Mouse (Mus musculus) kidney, adult 2 months (tissue): ENCODE measurements at regions not wholly inside any gene's neighbourhood (a gene's known extent, or its start where the extent isn't known, plus 50 kb on each side); places are given as distances from the start of the nearest gene placed in this dataset.
A peak's percentile ranks its signal among the peaks of the same experiment; 100 is the strongest.
"Not testable (repeated sequence)": the region's sequence is repeated elsewhere in the genome, so short reads cannot be mapped to it uniquely, and the experiment has no call there.

Experiments
- DNase-seq: peaks from one replicate; pipeline ENCODE4 v3.0.0; 2021
- H3K27ac ChIP-seq: fragments of 200-500 bp; 2 replicates; pipeline ENCODE4 v1.5.1; 2012; ENCODE audit warnings: low read depth, low read length, control low read depth, inconsistent platforms; ENCODE audit not compliant: insufficient read depth
- H3K27me3 ChIP-seq: fragments of 200-500 bp; replicated peaks from 2 replicates; pipeline ENCODE4 v1.6.1; 2012; ENCODE audit warnings: mild to moderate bottlenecking, moderate library complexity, low read length, inconsistent platforms; ENCODE audit not compliant: control insufficient read depth, insufficient read depth
- H3K36me3 ChIP-seq: fragments of 200-500 bp; 2 replicates; pipeline ENCODE4 v1.6.1; 2012; ENCODE audit warnings: mild to moderate bottlenecking, moderate library complexity, low read length, inconsistent platforms; ENCODE audit not compliant: control insufficient read depth, insufficient read depth
- H3K4me1 ChIP-seq: fragments of 200-500 bp; 2 replicates; pipeline ENCODE4 v1.6.1; 2011; ENCODE audit warnings: low read length; ENCODE audit not compliant: control insufficient read depth, insufficient read depth
- H3K4me3 ChIP-seq: fragments of 200-500 bp; 2 replicates; pipeline ENCODE4 v1.5.1; 2011; ENCODE audit warnings: mild to moderate bottlenecking, low read depth, low read length, control low read depth; ENCODE audit not compliant: insufficient read depth
- CTCF ChIP-seq: fragments of 200-500 bp; conservative IDR thresholded peaks from 2 replicates; pipeline ENCODE4 v1.5.1; 2011; ENCODE audit warnings: low read depth, mild to moderate bottlenecking, control low read depth, low read length, moderate library complexity, mixed read lengths; ENCODE audit not compliant: insufficient read depth, insufficient read length
- POLR2A ChIP-seq: fragments of 200-500 bp; IDR thresholded peaks from one replicate; pipeline ENCODE4 v1.6.1; 2011; ENCODE audit warnings: low read depth, low read length, control low read depth
- WGBS: fragments of 180-500 bp; shearing (Covaris S2); methylation state at CpG from one replicate; pipeline ENCODE4 v1.1.7; 2018; 5-methylcytosine and 5-hydroxymethylcytosine counted together

- DNase-seq: peak; percentile 35
- H3K27ac ChIP-seq: no peak overlapping the region
- no peaks in the 10 kb centered on the region for H3K27me3 ChIP-seq
- no peak overlapping the region for H3K4me3 ChIP-seq
- no peaks in the 10 kb centered on the region for H3K4me1 ChIP-seq
- 49% methylated on average over 2 of the region's 2 CpGs for WGBS
- no peaks in the 10 kb centered on the region for H3K36me3 ChIP-seq
- no peak for TF ChIP-seq CTCF
- TF ChIP-seq POLR2A: no peak
Measured at GRCm38 (mm10) chr3:106320061-106320460, 85.9 kb downstream of the Chil6 start.

GRCm38 (mm10) chr3:106316974-106317373, 89.0 kb downstream of the Chil6 start:
- Histone ChIP-seq H3K4me3 (no peak overlapping the region), H3K4me1 (no peaks in the 10 kb centered on the region), H3K27me3 (no peaks in the 10 kb centered on the region), H3K36me3 (no peaks in the 10 kb centered on the region), H3K27ac (no peak overlapping the region)
- 73% methylated on average over 1 of the region's 1 CpGs for WGBS
- no peak for TF ChIP-seq POLR2A
- TF ChIP-seq CTCF: no peak
- DNase-seq: no peak

DNA sequence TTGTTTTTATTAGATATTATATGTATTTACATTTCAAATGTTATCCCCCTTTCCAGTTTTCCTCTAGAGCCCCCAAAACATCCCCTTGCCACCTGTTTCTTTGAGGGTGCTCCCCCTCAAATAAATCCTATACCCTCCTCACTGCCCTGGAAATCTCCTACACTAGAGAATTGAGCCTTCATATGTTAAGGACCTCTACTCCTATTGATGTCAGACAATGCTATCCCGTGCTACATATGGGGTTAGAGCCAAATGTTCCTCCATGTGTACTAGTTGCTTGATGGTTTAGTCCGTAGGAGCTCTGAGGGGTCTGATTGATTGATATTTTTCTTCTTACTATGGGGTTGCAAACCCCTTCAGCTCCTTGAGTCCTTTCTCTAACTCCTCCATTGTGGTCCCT, 73.6 kb upstream of the Chil4 start:
- Histone ChIP-seq H3K27ac (no peak overlapping the region), H3K36me3 (no peaks in the 10 kb centered on the region)
- 68% methylated on average over 2 of the region's 2 CpGs for WGBS

DNA sequence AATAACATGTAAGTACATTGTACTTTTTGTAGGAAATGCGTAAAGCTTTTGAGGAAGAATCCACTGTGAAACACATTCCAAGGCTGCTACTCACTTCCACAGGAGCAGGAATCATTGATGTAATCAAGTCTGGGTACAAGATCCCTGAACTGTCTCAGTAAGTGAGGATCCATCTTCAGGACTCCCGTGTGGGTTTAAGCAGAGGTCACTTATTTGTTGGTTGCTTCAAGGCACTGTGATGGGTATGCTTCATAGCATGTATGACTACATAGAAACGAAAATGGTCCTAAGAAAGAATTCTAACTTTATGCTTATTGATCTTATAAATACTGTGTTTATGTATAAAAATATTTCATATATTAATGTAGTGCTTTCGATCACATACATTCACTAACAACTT, 72.6 kb upstream of the Chil4 start:
- H3K27me3 ChIP-seq: peaks cover 2% of the 10 kb centered on the region; the same call in 1 of the 2 replicates
- TF ChIP-seq CTCF (no peak), POLR2A (no peak)
- no peak overlapping the region for H3K27ac ChIP-seq
- no peaks in the 10 kb centered on the region for H3K4me1 ChIP-seq
- no peak for DNase-seq
- H3K4me3 ChIP-seq: no peak overlapping the region
- 85% methylated on average over 4 of the region's 4 CpGs for WGBS
- no peaks in the 10 kb centered on the region for H3K36me3 ChIP-seq

More for the DNA sequence above, 73.6 kb upstream of the Chil4 start:
- H3K4me1 ChIP-seq: no peaks in the 10 kb centered on the region
- H3K4me3 ChIP-seq: no peak overlapping the region
- H3K27me3 ChIP-seq: peaks cover 2% of the 10 kb centered on the region; the same call in 1 of the 2 replicates
- no peak for DNase-seq
- TF ChIP-seq POLR2A (no peak), CTCF (no peak)

- H3K4me1 ChIP-seq, H3K36me3 ChIP-seq, H3K27ac ChIP-seq, H3K4me3 ChIP-seq, H3K27me3 ChIP-seq, DNase-seq: not testable (repeated sequence)
- WGBS: 82% methylated on average over 2 of the region's 2 CpGs
Measured at GRCm38 (mm10) chr3:106278571-106278970, 59.3 kb upstream of the Chil4 start.

GRCm38 (mm10) chr3:106275677-106276076, 56.4 kb upstream of the Chil4 start:
- not testable (repeated sequence) for H3K4me1 ChIP-seq, H3K27me3 ChIP-seq, H3K4me3 ChIP-seq, H3K36me3 ChIP-seq, DNase-seq, H3K27ac ChIP-seq
- WGBS: 95% methylated on average over 1 of the region's 1 CpGs
